Mouse (Mus musculus) spleen, adult 2 months (tissue): Measurements from ENCODE around the gene Grip2. TPM values are rescaled to one million over a fixed set of nuclear protein-coding genes. Genes with fewer than 3 reads are reported as not detected.

Source experiments
- DNase-seq, 2 experiments: peaks; one replicate each; pipeline versions ENCODE4 v3.0.0 to v3.0.0-alpha.2; 2012 to 2021; ENCODE audit warnings: low spot score in 2 of 2, low read depth in 1 of 2
- H3K27ac ChIP-seq: fragments of 200-500 bp; 2 replicates; pipeline ENCODE4 v1.5.1; 2012; ENCODE audit warnings: low read length, inconsistent platforms; ENCODE audit not compliant: insufficient read depth
- H3K27me3 ChIP-seq: fragments of 200-500 bp; 2 replicates; pipeline ENCODE4 v1.6.1; 2012; ENCODE audit warnings: mild to moderate bottlenecking, moderate library complexity, low read length, inconsistent platforms; ENCODE audit not compliant: control insufficient read depth, insufficient read depth
- H3K36me3 ChIP-seq: fragments of 200-500 bp; 2 replicates; pipeline ENCODE4 v1.6.1; 2012; ENCODE audit warnings: mild to moderate bottlenecking, low read length, inconsistent platforms; ENCODE audit not compliant: control insufficient read depth, insufficient read depth
- H3K4me1 ChIP-seq: fragments of 200-500 bp; 2 replicates; pipeline ENCODE4 v1.6.1; 2011; ENCODE audit warnings: inconsistent platforms; ENCODE audit not compliant: control insufficient read depth, insufficient read depth, insufficient read length
- H3K4me3 ChIP-seq: fragments of 200-500 bp; 2 replicates; pipeline ENCODE4 v1.5.1; 2011; ENCODE audit warnings: mild to moderate bottlenecking, inconsistent platforms; ENCODE audit not compliant: insufficient read depth, insufficient read length; ENCODE audit errors: extremely low read depth
- CTCF ChIP-seq: fragments of 200-500 bp; IDR thresholded peaks from 2 replicates; pipeline ENCODE4 v1.5.1; 2011; ENCODE audit warnings: mild to moderate bottlenecking, inconsistent platforms; ENCODE audit not compliant: insufficient read depth, insufficient read length, insufficient replicate concordance; ENCODE audit errors: extremely low read depth
- POLR2A ChIP-seq: fragments of 200-500 bp; IDR thresholded peaks from 2 replicates; pipeline ENCODE4 v1.6.1; 2011; ENCODE audit warnings: low read depth, low read length, inconsistent platforms
- WGBS: fragments of 180-500 bp; shearing (Covaris S2); methylation state at CpG from one replicate; pipeline ENCODE4 v1.1.7; 2018; 5-methylcytosine and 5-hydroxymethylcytosine counted together
- polyA plus RNA-seq: library from polyadenylated mRNA; depleted of rRNA; stranded (reverse); fragments of >200 nt; gene quantifications from 2 replicates; pipeline ENCODE4 v1.2.3, GENCODE M21; 2012

Gene Grip2
- polyA plus RNA-seq, 1 experiment, result 1.5 TPM

DNA sequence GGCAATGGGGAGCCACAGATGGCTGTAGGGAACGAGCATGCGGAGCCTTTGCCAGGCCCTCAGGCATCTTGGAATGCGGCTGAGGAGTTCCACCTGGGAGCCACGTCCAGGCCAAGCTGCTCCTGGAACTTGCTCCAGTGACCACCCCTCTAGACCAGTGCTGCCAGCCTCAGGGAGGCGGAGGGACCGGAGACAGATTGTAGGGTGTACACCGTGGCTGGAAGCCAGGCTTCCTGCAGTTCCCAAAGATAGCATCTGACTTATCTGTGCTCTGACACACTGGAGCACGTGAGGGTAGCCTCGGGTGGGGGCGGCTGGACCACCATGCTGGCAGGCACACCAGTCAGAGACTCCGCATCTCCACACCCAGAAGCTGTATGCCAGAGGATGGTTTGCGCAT is 28.6 kb downstream of the Grip2 start:
- no peak for TF ChIP-seq CTCF
- no peak for TF ChIP-seq POLR2A
- WGBS, result 74% methylated on average over 12 of the region's 12 CpGs
- H3K4me3 ChIP-seq, result no peak overlapping the region
- H3K4me1 ChIP-seq, result no peaks in the 10 kb centered on the region
- H3K36me3 ChIP-seq, result no peaks in the 10 kb centered on the region
- no peaks in the 10 kb centered on the region for H3K27me3 ChIP-seq
- no peak overlapping the region for H3K27ac ChIP-seq
- DNase-seq, result no peak

DNA sequence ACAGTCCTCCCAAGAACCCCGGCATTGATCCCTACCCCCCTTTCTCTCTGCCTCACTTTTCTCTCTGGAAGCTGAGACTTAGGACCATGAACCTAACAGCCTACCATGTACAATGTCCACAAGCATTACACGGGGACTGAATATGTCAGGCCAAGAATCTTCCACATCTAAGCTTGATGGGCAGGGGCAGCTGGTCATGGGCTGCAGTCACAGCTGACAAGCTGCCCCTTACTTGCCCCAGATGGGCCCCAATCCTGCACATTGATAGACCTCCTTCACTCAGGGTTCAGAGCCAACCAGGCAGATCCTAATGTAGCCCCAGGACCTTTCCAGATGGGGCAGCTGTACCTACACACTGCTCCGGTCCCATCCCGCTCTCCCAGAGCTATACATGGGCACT is 30.3 kb downstream of the Grip2 start:
- Histone ChIP-seq H3K4me3 (no peak overlapping the region), H3K27me3 (no peaks in the 10 kb centered on the region), H3K36me3 (no peaks in the 10 kb centered on the region), H3K27ac (no peak overlapping the region), H3K4me1 (no peaks in the 10 kb centered on the region)
- WGBS, result 90% methylated on average over 4 of the region's 4 CpGs
- TF ChIP-seq CTCF, result no peak
- no peak for DNase-seq

GRCm38 (mm10) chr6:91796064-91796463 is 31.0 kb downstream of the Grip2 start:
- TF ChIP-seq POLR2A, result no peak
- no peak for TF ChIP-seq CTCF
- Histone ChIP-seq H3K4me3 (no peak overlapping the region), H3K27ac (no peak overlapping the region), H3K36me3 (no peaks in the 10 kb centered on the region), H3K4me1 (no peaks in the 10 kb centered on the region), H3K27me3 (no peaks in the 10 kb centered on the region)
- 67% methylated on average over 9 of the region's 9 CpGs for WGBS
- no peak for DNase-seq

DNA sequence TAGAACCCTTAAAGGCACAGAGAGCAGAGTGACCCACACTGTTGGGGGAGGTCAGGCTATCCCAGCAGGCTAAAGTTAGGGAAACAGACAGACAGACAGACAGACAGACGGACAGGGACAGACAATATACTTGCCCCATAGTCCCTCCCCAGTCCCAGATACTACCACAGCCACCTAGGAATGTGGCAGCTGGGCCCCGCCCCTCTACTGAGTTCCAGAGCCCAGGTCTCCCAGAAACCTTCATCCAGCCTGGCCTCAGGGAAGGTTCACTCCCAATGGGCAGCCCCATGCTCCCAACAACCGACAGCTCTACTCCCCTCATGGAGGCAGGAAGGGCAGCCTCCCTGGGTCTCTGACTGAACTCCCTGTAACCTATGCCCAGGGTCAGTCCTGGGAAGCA is 31.4 kb downstream of the Grip2 start:
- no peaks in the 10 kb centered on the region for H3K36me3 ChIP-seq
- H3K27ac ChIP-seq, result no peak overlapping the region
- no peaks in the 10 kb centered on the region for H3K4me1 ChIP-seq
- no peaks in the 10 kb centered on the region for H3K27me3 ChIP-seq
- H3K4me3 ChIP-seq, result no peak overlapping the region
- no peak for DNase-seq
- TF ChIP-seq POLR2A (no peak), CTCF (no peak)
- 64% methylated on average over 3 of the region's 3 CpGs for WGBS

DNA sequence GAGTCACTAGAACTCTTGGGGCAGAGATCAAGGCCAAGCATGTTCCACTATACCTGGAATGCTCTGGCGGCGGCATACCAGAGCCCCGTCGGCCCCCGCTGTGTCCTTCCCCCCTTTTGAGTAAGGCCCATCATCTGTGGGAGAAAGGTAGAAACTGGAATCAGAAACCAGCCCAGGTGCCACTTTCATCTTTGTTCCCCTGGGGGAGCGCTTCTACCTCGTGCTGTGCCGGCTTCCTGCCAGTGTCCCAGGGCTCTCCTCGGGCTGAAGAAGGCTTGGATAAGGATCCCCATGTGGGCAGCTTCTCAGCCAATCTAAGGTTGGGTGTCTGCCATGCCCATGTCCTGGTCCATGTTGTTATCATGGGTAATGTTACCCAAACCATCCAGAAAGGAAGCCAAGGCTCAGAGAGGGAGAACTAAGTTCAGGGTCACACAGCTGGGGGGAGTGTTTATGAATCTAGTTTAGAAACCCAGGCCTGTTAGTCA is 38.7 kb downstream of the Grip2 start:
- Histone ChIP-seq H3K4me3 (no peak overlapping the region), H3K36me3 (no peaks in the 10 kb centered on the region), H3K27ac (no peak overlapping the region), H3K27me3 (no peaks in the 10 kb centered on the region), H3K4me1 (no peaks in the 10 kb centered on the region)
- no peak for DNase-seq
- TF ChIP-seq CTCF (no peak), POLR2A (no peak)
- 72% methylated on average over 9 of the region's 9 CpGs for WGBS

DNA sequence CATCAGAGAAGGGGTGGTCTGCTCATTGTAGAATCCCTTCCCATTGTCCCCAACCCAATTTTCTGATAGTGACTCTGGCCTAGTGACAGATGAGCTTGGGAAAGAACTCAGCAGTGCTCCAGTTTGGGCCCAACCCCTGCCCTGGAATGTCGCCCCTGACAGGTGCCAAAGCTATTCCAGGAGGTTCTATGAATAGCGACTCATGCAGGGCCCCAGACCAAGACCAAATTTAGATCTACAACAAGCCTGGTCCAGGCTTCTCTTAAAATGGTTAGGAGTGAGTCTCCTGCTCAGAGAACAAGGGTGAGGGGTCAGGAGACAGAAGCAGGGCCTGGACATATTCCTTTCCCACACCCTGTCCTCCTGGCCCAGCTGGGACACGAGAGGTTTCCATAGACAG is 42.0 kb downstream of the Grip2 start:
- 76% methylated on average over 3 of the region's 3 CpGs for WGBS

GRCm38 (mm10) chr6:91779206-91779605 is 47.8 kb downstream of the Grip2 start:
- H3K27me3 ChIP-seq, result no peaks in the 10 kb centered on the region
- no peak for DNase-seq
- no peak for TF ChIP-seq POLR2A
- TF ChIP-seq CTCF, result no peak
- H3K4me3 ChIP-seq, result no peak overlapping the region
- H3K36me3 ChIP-seq, result no peaks in the 10 kb centered on the region
- no peak overlapping the region for H3K27ac ChIP-seq
- H3K4me1 ChIP-seq, result no peaks in the 10 kb centered on the region
- WGBS, result 62% methylated on average over 9 of the region's 9 CpGs

More for the DNA sequence above, 42.0 kb downstream of the Grip2 start:
- Histone ChIP-seq H3K4me3 (no peak overlapping the region), H3K27ac (no peak overlapping the region), H3K4me1 (no peaks in the 10 kb centered on the region), H3K27me3 (no peaks in the 10 kb centered on the region), H3K36me3 (no peaks in the 10 kb centered on the region)
- DNase-seq, result no peak
- TF ChIP-seq CTCF (no peak), POLR2A (no peak)
